Mouse (Mus musculus): ENCODE results near the gene Ms4a5. TPM values are rescaled to one million over a fixed set of nuclear protein-coding genes. Genes with fewer than 3 reads are reported as not detected.
"Not testable (repeated sequence)": the region's sequence is repeated elsewhere in the genome, so short reads cannot be mapped to it uniquely, and the experiment has no call there.

Ms4a5 gene
- polyA plus RNA-seq (2015; fragmentation: Nextera tagmentation; extraction: Ambion mirVana) = not detected in 2 replicates

DNA sequence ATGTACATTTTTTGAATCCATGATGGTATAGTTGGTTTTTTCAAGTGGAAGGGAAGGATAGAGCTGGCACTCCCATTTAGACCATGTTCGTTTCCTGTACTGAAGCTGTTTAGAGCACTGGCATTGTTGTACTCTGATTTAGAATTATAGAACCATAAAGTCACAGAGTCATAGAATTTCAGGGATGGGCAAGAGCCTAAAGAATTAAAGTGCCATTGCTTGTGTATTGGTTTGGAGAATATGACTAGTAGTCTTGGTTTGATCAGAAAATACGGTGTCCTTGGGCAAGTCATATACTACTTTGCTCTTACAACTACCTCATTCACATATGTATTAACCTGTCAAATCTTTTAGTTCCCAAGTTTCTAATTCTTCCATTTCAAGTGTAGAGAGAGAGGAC lies at the start of gene Ms4a5:
Gene Ms4a5 (minus strand): TSS at position 101 of the 400 bp plus-strand sequence.
- H3K27ac ChIP-seq = no peak within 1 kb of the TSS
- ATAC-seq = no peak

DNA sequence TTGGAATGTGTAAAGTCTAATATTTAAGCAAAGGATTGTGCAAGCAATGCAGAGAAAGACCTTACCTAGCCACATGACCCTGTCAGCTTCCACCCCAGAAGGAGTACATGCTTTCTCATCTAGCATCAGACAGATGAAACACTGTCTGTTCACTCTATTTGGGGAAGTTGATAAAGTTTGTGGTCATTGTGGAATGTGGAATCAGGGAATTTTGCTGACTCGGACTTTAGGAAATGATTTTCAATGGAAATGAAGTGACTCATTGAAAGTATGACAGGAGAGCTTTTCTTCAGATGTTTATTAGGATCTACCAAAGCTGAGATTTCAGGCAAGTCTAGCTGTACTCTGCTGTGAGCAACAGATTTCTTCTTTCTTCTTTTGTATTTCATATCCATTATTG lies 37.5 kb upstream of the Ms4a5 start:
- H3K36me3 ChIP-seq (ENCODE audit: poor library complexity, severe bottlenecking) = no peaks in the 10 kb centered on the region
- 85% methylated on average over 1 of the region's 1 CpGs for WGBS
- no peak overlapping the region for H3K4me2 ChIP-seq
- H3K9me3 ChIP-seq (replicated peaks) = no peaks in the 10 kb centered on the region; the same call in 1 of the 2 replicates
- no peaks in the 10 kb centered on the region for H3K4me1 ChIP-seq
- no peaks in the 10 kb centered on the region for H3K27me3 ChIP-seq
- H3K9ac ChIP-seq = no peak overlapping the region
- no peak for ATAC-seq
- H3K27ac ChIP-seq = no peak overlapping the region
- H3K4me3 ChIP-seq = no peak overlapping the region

More for the DNA sequence above, at the start of gene Ms4a5:
- 93% methylated on average over 2 of the region's 2 CpGs for WGBS
- Histone ChIP-seq H3K36me3 (ENCODE audit: poor library complexity, severe bottlenecking) (no peaks in the 10 kb centered on the region), H3K4me1 (no peaks in the 10 kb centered on the region), H3K9ac (no peak within 1 kb of the TSS), H3K9me3 (replicated peaks) (no peaks in the 10 kb centered on the region), H3K27me3 (no peaks in the 10 kb centered on the region), H3K4me2 (no peak within 1 kb of the TSS), H3K4me3 (no peak within 1 kb of the TSS)

DNA sequence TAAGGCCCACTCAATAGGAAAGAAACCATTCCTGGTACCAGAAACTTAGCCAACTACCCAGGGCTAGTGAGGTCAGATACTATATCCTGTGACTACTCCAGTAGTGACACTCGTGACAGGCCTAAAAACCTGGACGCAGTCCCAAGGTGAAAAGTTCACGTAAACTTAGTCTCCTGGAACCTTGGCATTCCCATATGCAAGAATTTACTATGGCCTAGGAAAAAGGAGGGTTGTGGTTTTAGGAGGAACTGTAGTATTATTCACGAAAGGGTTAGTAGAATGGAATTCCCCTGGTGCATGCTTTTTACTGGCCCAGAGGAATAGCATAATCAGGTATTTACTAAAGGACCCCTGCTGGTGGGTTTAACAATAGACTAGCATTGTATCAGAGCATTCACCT lies 33.1 kb upstream of the Ms4a5 start:
- WGBS = 90% methylated on average over 4 of the region's 4 CpGs
- H3K4me1 ChIP-seq = no peaks in the 10 kb centered on the region

DNA sequence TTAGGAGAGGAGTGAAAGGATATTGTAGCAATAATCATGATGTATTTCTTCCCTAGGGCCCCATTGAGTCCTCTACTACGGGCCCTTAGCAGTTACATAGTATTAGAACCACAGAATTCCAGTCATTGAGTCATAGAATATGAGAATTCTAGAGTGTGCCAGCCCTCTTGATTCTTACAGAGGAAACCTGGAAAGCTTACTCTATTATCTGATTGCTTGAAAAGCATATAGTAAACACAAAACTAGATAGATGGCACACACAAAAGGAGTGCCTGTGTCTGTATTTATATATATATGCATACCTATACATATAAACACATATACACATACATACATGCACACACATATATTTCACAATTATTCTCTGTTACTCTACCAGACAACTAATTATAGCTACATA lies 30.7 kb upstream of the Ms4a5 start, which contains the start of gene Ms4a14:
Gene Ms4a14 (minus strand): TSS at position 101 of the 400 bp plus-strand sequence.
- Histone ChIP-seq H3K36me3 (ENCODE audit: poor library complexity, severe bottlenecking) (no peaks in the 10 kb centered on the region), H3K4me1 (no peaks in the 10 kb centered on the region), H3K9me3 (replicated peaks) (no peaks in the 10 kb centered on the region; the same call in 1 of the 2 replicates), H3K27me3 (no peaks in the 10 kb centered on the region), H3K4me2 (no peak within 1 kb of the TSS), H3K27ac (no peak within 1 kb of the TSS), H3K4me3 (no peak within 1 kb of the TSS), H3K9ac (no peak within 1 kb of the TSS)
- 74% methylated on average over 1 of the region's 1 CpGs for WGBS
- no peak for ATAC-seq

More for the DNA sequence above, 33.1 kb upstream of the Ms4a5 start:
- H3K36me3 ChIP-seq (ENCODE audit: poor library complexity, severe bottlenecking) = no peaks in the 10 kb centered on the region
- ATAC-seq = no peak
- no peaks in the 10 kb centered on the region; the same call in 1 of the 2 replicates for H3K9me3 ChIP-seq (replicated peaks)
- H3K4me2 ChIP-seq = no peak overlapping the region
- no peak overlapping the region for H3K9ac ChIP-seq
- H3K4me3 ChIP-seq = no peak overlapping the region
- H3K27ac ChIP-seq = no peak overlapping the region
- H3K27me3 ChIP-seq = no peaks in the 10 kb centered on the region

DNA sequence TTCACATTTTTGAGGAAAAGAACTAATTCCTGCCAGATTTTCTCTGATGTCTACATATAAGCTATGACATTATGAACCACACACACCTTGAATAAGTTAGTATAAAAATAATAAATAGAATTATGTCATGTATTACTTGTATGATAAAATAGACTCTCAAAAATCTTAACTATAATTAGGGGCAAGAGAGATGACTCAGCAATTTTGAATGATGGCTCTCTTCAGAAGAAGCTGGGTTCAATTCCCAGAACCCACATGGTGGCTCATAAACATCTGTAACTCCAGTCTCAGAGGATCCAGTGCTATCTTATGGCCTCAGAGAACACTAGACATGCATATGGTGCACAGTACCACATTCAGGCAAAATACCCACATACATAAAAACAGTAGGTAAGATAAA lies 25.2 kb upstream of the Ms4a5 start:
- Histone ChIP-seq H3K4me2 (no peak overlapping the region), H3K27ac (no peak overlapping the region), H3K27me3 (no peaks in the 10 kb centered on the region), H3K4me3 (no peak overlapping the region), H3K36me3 (ENCODE audit: poor library complexity, severe bottlenecking) (no peaks in the 10 kb centered on the region), H3K4me1 (no peaks in the 10 kb centered on the region), H3K9me3 (replicated peaks) (no peaks in the 10 kb centered on the region), H3K9ac (no peak overlapping the region)
- no peak for ATAC-seq

DNA sequence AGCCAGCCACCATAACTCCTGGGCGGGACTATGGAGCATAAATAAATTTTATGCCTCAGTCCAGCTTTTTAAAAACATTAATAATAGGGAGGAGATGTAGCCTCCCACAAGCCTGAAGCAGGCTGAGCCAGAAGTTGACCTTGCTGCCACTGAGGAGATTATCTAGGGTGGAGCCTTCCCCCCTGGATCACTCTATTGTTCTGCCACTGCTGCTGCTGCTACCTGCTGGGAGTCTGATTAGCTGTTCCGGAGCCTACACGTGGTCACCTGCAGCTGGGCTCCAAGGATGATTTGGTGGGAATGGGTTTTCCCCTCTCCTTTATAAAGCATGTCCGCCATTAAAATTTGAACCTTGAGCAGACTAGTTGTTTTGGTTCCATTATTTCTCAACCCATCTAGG lies 15.9 kb upstream of the Ms4a5 start:
- not testable (repeated sequence) for H3K27me3 ChIP-seq; ATAC-seq; H3K4me2 ChIP-seq; H3K9ac ChIP-seq; H3K27ac ChIP-seq; H3K36me3 ChIP-seq (ENCODE audit: poor library complexity, severe bottlenecking); H3K9me3 ChIP-seq (replicated peaks); H3K4me3 ChIP-seq; H3K4me1 ChIP-seq
- 34% methylated on average over 4 of the region's 4 CpGs for WGBS

DNA sequence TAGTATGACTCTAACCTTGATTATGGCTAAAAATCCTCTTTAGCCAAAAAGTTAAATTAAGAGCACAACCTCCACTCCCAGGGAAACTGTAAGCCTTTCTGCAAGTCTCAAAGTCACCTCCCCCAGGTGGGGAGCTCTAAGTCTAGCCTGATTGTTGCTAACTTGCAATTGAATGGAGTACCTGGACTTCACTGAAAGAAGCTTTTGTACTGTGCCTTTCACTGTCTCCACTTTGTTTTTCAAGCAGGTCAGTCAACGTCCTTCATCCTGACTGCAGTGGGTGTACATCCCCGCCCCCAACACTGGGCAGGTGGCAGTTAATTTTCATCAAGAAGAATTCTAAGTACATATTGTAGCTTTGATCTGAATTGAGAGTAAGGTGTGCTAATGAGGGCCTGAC lies 15.3 kb upstream of the Ms4a5 start:
- Histone ChIP-seq H3K4me2 (no peak overlapping the region), H3K36me3 (ENCODE audit: poor library complexity, severe bottlenecking) (no peaks in the 10 kb centered on the region), H3K27me3 (no peaks in the 10 kb centered on the region), H3K27ac (no peak overlapping the region), H3K4me1 (no peaks in the 10 kb centered on the region), H3K9me3 (replicated peaks) (no peaks in the 10 kb centered on the region), H3K9ac (no peak overlapping the region), H3K4me3 (no peak overlapping the region)
- WGBS = 28% methylated on average over 2 of the region's 2 CpGs
- no peak for ATAC-seq

DNA sequence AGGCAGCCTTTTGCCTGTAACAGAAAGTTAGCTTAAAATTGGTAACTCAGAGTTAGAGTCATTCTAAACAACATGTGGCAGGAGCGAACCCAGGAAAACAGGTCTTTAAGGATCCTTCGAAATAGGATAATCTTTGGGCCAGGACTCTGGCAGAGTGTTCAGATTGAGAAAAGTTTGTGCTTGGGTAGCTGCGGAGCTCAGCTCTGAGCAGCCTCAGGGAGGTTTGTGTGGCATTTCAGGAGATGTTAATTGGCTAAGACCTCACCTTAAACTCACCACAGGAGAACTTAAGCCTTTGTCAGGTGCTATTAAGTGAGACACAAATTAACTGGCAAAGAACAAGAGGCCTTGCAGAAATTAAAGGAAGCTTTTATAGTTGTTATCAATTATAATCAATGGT lies 9.9 kb upstream of the Ms4a5 start:
- ATAC-seq = not testable (repeated sequence)
- H3K4me3 ChIP-seq = 0 out of 2 replicates have a peak overlapping the region, but pooled peaks have one; percentile 34
- 4% methylated on average over 3 of the region's 3 CpGs for WGBS

DNA sequence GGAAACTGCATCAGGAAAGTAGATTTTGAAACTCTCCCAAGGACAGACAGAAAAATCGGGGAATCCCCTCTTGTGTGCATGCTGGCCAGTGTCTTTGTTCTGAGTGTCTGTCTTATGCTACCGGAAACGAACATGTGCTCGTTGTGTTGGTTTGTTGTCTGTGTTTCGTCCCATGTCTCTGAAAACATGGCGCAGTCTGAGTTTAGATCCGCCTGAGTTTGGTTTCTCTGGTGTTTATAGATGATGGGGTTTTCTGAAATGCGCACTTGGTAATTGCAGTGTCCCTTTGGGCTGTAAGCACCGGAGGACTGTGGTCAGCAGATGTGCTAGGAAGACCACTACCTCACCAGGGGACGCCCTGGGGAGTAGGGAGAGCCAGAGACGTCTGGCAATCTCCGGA lies 9.3 kb upstream of the Ms4a5 start:
- H3K9ac ChIP-seq = peak overlapping the region; percentile 35
- no peaks in the 10 kb centered on the region for H3K27me3 ChIP-seq
- WGBS = 10% methylated on average over 12 of the region's 12 CpGs
- ATAC-seq = no peak
- no peaks in the 10 kb centered on the region for H3K36me3 ChIP-seq (ENCODE audit: poor library complexity, severe bottlenecking)
- no peak overlapping the region for H3K27ac ChIP-seq
- peak overlapping the region; percentile 34 for H3K4me3 ChIP-seq
- no peaks in the 10 kb centered on the region for H3K4me1 ChIP-seq
- no peaks in the 10 kb centered on the region for H3K9me3 ChIP-seq (replicated peaks)
- peak overlapping the region; percentile 54 for H3K4me2 ChIP-seq

More for the DNA sequence above, 9.9 kb upstream of the Ms4a5 start:
- not testable (repeated sequence) for H3K27me3 ChIP-seq; H3K36me3 ChIP-seq (ENCODE audit: poor library complexity, severe bottlenecking); H3K4me1 ChIP-seq; H3K9me3 ChIP-seq (replicated peaks); H3K9ac ChIP-seq; H3K27ac ChIP-seq
- peak overlapping the region; percentile 54 for H3K4me2 ChIP-seq

DNA sequence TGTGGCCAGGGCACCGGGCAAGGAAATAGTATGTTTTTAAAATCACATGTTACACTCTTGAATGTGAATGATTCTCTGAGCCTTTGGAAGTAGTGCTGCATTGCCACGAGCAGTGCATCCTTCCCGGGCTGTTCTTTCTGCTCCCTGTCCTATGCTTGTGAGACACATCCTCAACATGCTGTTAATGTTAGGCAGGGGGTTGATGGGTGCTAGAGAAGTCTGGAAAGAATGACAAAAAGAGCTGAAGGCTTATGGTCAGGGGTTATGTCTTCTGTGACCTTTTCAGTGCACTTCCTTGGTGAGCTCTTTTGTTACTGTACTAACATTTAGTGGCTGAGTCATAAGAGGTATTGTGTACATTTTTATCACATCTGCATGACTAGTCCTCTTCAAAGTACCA lies 3.5 kb downstream of the Ms4a5 start:
- H3K9me3 ChIP-seq (replicated peaks) = no peaks in the 10 kb centered on the region
- 88% methylated on average over 3 of the region's 3 CpGs for WGBS
- H3K4me2 ChIP-seq = no peak overlapping the region
- no peaks in the 10 kb centered on the region for H3K36me3 ChIP-seq (ENCODE audit: poor library complexity, severe bottlenecking)
- no peak overlapping the region for H3K9ac ChIP-seq
- no peak overlapping the region for H3K4me3 ChIP-seq
- no peaks in the 10 kb centered on the region for H3K27me3 ChIP-seq
- H3K27ac ChIP-seq = no peak overlapping the region
- no peak for ATAC-seq
- no peaks in the 10 kb centered on the region for H3K4me1 ChIP-seq

DNA sequence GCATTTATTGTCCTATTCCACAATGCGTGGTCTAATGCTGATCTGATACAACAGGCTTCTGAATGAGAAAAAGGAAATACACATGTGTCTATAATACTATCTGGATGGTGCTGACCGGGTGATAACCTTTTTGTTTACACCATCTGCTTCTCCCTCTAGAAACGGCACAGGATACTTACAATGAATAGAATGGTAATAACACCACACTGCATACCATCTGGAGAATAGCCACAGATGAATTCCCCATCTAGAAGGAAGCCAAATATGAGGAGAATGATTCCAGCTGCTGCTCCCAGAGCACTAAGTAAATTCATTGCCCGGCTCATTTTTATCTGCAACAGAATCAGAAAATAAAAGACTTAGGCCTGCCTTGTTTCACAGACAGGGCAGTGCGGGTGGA lies 7.2 kb downstream of the Ms4a5 start:
- Histone ChIP-seq H3K27me3 (no peaks in the 10 kb centered on the region), H3K27ac (no peak overlapping the region), H3K9me3 (replicated peaks) (no peaks in the 10 kb centered on the region), H3K9ac (no peak overlapping the region), H3K4me1 (no peaks in the 10 kb centered on the region), H3K4me2 (no peak overlapping the region), H3K4me3 (no peak overlapping the region), H3K36me3 (ENCODE audit: poor library complexity, severe bottlenecking) (no peaks in the 10 kb centered on the region)
- 75% methylated on average over 5 of the region's 5 CpGs for WGBS
- ATAC-seq = no peak

DNA sequence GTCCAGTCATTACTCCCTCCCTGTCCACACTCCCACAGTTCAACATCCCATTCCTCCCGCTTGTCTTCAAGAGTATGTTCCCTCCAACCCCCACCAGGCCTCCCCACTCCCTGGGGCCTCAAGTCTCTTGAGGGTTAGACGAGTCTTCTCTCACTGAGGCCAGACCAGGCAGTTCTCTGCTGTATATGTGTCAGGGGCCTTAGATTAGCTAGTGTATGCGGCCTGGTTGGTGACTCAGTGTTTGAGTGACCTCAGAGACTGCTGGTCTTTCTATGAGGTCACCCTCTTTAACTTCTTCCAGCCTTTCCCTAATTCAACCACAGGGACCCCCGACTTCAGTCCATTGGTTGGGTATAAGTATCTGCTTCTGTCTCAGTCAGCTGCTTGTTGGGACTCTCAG lies 16.7 kb downstream of the Ms4a5 start:
- no peaks in the 10 kb centered on the region for H3K9me3 ChIP-seq (replicated peaks)
- no peaks in the 10 kb centered on the region for H3K27me3 ChIP-seq
- no peaks in the 10 kb centered on the region for H3K4me1 ChIP-seq
- no peak overlapping the region for H3K9ac ChIP-seq
- no peak overlapping the region for H3K4me2 ChIP-seq
- WGBS = 87% methylated on average over 4 of the region's 4 CpGs
- no peak overlapping the region for H3K27ac ChIP-seq
- no peak for ATAC-seq
- H3K36me3 ChIP-seq (ENCODE audit: poor library complexity, severe bottlenecking) = no peaks in the 10 kb centered on the region
- no peak overlapping the region for H3K4me3 ChIP-seq

DNA sequence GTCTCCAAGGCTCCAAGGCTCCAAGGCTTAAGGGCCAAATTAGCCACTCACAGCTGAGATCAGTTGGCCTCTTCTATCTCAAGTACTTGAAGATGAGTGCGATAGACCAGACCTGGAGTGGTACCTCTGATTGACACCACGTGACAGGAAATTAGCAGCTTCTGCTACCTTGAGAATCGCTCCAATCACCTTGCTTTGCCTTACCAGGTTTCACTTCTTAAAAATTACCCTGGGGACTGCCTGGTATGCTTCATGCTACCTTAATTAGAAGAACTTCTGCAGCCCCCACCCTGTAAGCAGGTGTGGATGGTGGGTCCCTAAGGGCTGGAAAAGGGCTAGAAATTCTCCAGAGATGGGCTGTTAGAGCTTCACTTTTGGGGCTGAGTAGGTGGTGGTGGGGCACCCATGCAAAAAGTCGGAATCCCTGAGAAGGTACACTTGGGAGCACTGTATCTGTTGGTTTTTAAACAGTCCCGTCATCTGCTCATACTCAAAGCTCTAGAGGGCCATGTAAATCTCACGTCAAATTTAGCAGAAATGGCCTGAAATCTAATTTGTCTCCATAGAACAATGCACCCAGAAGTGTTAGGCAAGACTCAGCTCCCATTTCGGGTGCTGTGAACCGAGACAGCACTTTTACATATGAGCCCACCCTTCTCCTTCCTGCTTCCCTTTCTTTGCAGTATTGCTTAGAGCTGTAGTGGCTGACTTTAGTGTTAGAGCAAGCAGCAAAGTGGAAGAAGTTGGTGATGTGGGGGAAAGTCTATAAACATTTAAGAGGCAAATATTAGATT lies 17.4 kb downstream of the Ms4a5 start, which contains the start of gene Ms4a1:
Gene Ms4a1 (minus strand): TSS at position 190 of the 794 bp plus-strand sequence.
- H3K4me2 ChIP-seq = no peak within 1 kb of the TSS
- H3K9ac ChIP-seq = no peak within 1 kb of the TSS
- H3K4me3 ChIP-seq = no peak within 1 kb of the TSS
- no peaks in the 10 kb centered on the region for H3K27me3 ChIP-seq
- H3K36me3 ChIP-seq (ENCODE audit: poor library complexity, severe bottlenecking) = no peaks in the 10 kb centered on the region
- H3K27ac ChIP-seq = no peak within 1 kb of the TSS
- ATAC-seq = no peak
- WGBS = 87% methylated on average over 8 of the region's 8 CpGs
- H3K9me3 ChIP-seq (replicated peaks) = no peaks in the 10 kb centered on the region
- no peaks in the 10 kb centered on the region for H3K4me1 ChIP-seq
